Mouse (Mus musculus): ENCODE measurements around the gene Usf3. TPM values are rescaled to one million over a fixed set of nuclear protein-coding genes. Genes with fewer than 3 reads are reported as not detected.

The Usf3 gene
- total RNA-seq, 2 experiments from 2014 or later: 41.4 to 43.0 TPM

GRCm38 (mm10) chr16:44216417-44216816, 43.4 kb downstream of the Usf3 start:
- no peak overlapping the region for H3K4me3 ChIP-seq
- no peak for DNase-seq (ENCODE audit: low spot score in 2 of 2)
- no peak for TF ChIP-seq CTCF (conservative IDR thresholded peaks at IDR 0.05)
- no peak overlapping the region for H3K27ac ChIP-seq

- no peak overlapping the region for H3K27ac ChIP-seq
These were observed 48.4 kb downstream of the Usf3 start for GRCm38 (mm10) chr16:44221463-44221862.

GRCm38 (mm10) chr16:44226706-44227291, 53.8 kb downstream of the Usf3 start:
- no peak overlapping the region for H3K27ac ChIP-seq

More at GRCm38 (mm10) chr16:44221463-44221862, 48.4 kb downstream of the Usf3 start:
- no peak for TF ChIP-seq CTCF (conservative IDR thresholded peaks at IDR 0.05)
- no peak for DNase-seq (ENCODE audit: low spot score in 2 of 2)
- no peak overlapping the region for H3K4me3 ChIP-seq

GRCm38 (mm10) chr16:44233019-44233418, 60.0 kb downstream of the Usf3 start:
- Histone ChIP-seq H3K4me3 (no peak overlapping the region), H3K27ac (no peak overlapping the region)
- no peak for TF ChIP-seq CTCF (conservative IDR thresholded peaks at IDR 0.05)
- no peak for DNase-seq (ENCODE audit: low spot score in 2 of 2)

More at GRCm38 (mm10) chr16:44226706-44227291, 53.8 kb downstream of the Usf3 start:
- no peak overlapping the region for H3K4me3 ChIP-seq
- DNase-seq (ENCODE audit: low spot score in 2 of 2): no peak
- no peak for TF ChIP-seq CTCF (conservative IDR thresholded peaks at IDR 0.05)

- Histone ChIP-seq H3K27ac (peak overlapping the region; percentile 81), H3K4me3 (no peak overlapping the region)
- DNase-seq (ENCODE audit: low spot score in 2 of 2): no peak
- TF ChIP-seq CTCF (conservative IDR thresholded peaks at IDR 0.05): no peak
These were observed 64.8 kb downstream of the Usf3 start for GRCm38 (mm10) chr16:44237836-44238235.

GRCm38 (mm10) chr16:44238835-44239263, 65.8 kb downstream of the Usf3 start:
- Histone ChIP-seq H3K4me3 (no peak overlapping the region), H3K27ac (peak overlapping the region; percentile 72)
- no peak for TF ChIP-seq CTCF (conservative IDR thresholded peaks at IDR 0.05)
- peak in 1 of 2 experiments; percentile 57 for DNase-seq (ENCODE audit: low spot score in 2 of 2)

GRCm38 (mm10) chr16:44240406-44240805, 67.4 kb downstream of the Usf3 start:
- no peak for DNase-seq (ENCODE audit: low spot score in 2 of 2)
- TF ChIP-seq CTCF (conservative IDR thresholded peaks at IDR 0.05): no peak
- Histone ChIP-seq H3K4me3 (no peak overlapping the region), H3K27ac (no peak overlapping the region)

- DNase-seq (ENCODE audit: low spot score in 2 of 2): peak; percentile 55 to 77
- TF ChIP-seq CTCF (conservative IDR thresholded peaks at IDR 0.05): peak; percentile 81
- 0 out of 2 replicates have a peak overlapping the region, but pooled peaks have one; percentile 28 for H3K27ac ChIP-seq
- H3K4me3 ChIP-seq: no peak overlapping the region
These were observed 69.6 kb downstream of the Usf3 start for GRCm38 (mm10) chr16:44242633-44243032.

- Histone ChIP-seq H3K27ac (no peak overlapping the region), H3K4me3 (no peak overlapping the region)
- no peak for DNase-seq (ENCODE audit: low spot score in 2 of 2)
- no peak for TF ChIP-seq CTCF (conservative IDR thresholded peaks at IDR 0.05)
These were observed 70.3 kb downstream of the Usf3 start for GRCm38 (mm10) chr16:44243323-44243722.

- no peak for TF ChIP-seq CTCF (conservative IDR thresholded peaks at IDR 0.05)
- DNase-seq (ENCODE audit: low spot score in 2 of 2): no peak
- Histone ChIP-seq H3K4me3 (no peak overlapping the region), H3K27ac (peak overlapping the region; percentile 32; the same call in 1 of the 2 replicates)
These were observed 76.9 kb downstream of the Usf3 start for GRCm38 (mm10) chr16:44249985-44250384.

- H3K4me3 ChIP-seq: no peak overlapping the region
- DNase-seq (ENCODE audit: low spot score in 2 of 2): no peak
- TF ChIP-seq CTCF (conservative IDR thresholded peaks at IDR 0.05): no peak
- no peak overlapping the region for H3K27ac ChIP-seq
These were observed 79.7 kb downstream of the Usf3 start for GRCm38 (mm10) chr16:44252735-44253134.

GRCm38 (mm10) chr16:44253797-44254634, 81.0 kb downstream of the Usf3 start:
- no peak overlapping the region for H3K4me3 ChIP-seq
- no peak for DNase-seq (ENCODE audit: low spot score in 2 of 2)
- TF ChIP-seq CTCF (conservative IDR thresholded peaks at IDR 0.05): no peak
- H3K27ac ChIP-seq: peak overlapping the region; percentile 77; the same call in 1 of the 2 replicates

- TF ChIP-seq CTCF (conservative IDR thresholded peaks at IDR 0.05): no peak
- peak; percentile 52 to 68 for DNase-seq (ENCODE audit: low spot score in 2 of 2)
- H3K27ac ChIP-seq: peak overlapping the region; percentile 77
- H3K4me3 ChIP-seq: no peak overlapping the region
These were observed 81.7 kb downstream of the Usf3 start for GRCm38 (mm10) chr16:44254698-44255097.
